Mouse (Mus musculus): Measurements from ENCODE around the gene Foxn2.

DNA sequence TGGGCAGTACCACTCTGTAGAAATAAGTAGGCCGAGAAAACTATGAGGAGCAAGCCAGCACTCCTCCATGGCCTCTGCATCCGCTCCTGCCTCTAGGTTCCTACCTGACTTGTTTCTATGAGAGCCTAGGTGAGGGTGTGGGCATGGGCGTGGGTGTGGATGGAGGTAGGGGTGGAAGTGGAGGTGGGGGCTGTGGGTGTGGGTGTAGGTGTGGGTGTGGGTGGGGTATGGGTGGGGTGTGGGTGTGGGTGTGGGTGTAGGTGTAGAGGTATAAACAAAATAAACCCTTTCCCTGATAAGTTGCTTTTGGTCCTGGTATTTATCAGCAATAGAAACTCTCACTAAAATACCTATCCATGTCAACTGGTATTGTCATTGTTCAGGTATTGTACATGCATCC lies 30.8 kb upstream of the Foxn2 start:
- no peak for TF ChIP-seq POLR2A (IDR thresholded peaks at IDR 0.05; ENCODE audit: borderline replicate concordance, extremely low read depth, insufficient read depth, insufficient read length, poor library complexity, severe bottlenecking)
- TF ChIP-seq CTCF (IDR thresholded peaks at IDR 0.05; ENCODE audit: borderline replicate concordance, extremely low read depth, insufficient read depth, insufficient read length): no peak

Data from brain, embryonic 14.5 days (tissue).